Mouse (Mus musculus): Measurements from ENCODE around the gene Stam. TPM values are rescaled to one million over a fixed set of nuclear protein-coding genes. Genes with fewer than 3 reads are reported as not detected.
"Not testable (repeated sequence)": the region's sequence is repeated elsewhere in the genome, so short reads cannot be mapped to it uniquely, and the experiment has no call there.

The Stam gene
- polyA plus RNA-seq, 1 experiment from 2014 or later: 73.7 TPM

DNA sequence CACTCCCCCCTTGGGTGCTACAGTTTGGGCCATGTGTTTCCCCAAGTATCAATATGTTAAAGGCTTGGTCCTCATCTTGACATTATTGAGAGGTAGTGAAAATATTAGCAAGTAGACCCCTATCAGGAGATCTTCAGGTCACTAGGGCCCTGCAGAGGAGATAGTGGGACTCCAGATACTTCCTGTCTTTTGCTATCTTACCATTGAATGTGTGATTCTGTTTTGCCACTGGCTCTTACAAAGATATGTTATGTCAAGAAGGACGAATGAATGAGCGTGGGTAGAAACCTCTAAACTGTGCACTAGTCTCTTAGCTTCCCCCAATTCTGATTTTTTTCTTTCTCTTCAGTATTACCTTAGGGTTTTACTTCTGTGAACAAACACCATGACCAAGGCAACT lies 4.9 kb upstream of the Stam start:
- H3K4me3 ChIP-seq: no peak overlapping the region
- WGBS: 83% methylated on average over 2 of the region's 2 CpGs
- no peaks in the 10 kb centered on the region for H3K9me3 ChIP-seq (replicated peaks)
- no peaks in the 10 kb centered on the region for H3K36me3 ChIP-seq
- H3K4me1 ChIP-seq: peaks cover 4% of the 10 kb centered on the region
- H3K27ac ChIP-seq: no peak overlapping the region
- H3K27me3 ChIP-seq (ENCODE audit: low read depth, poor library complexity, severe bottlenecking): no peaks in the 10 kb centered on the region
- no peak for DNase-seq (ENCODE audit: low spot score)

DNA sequence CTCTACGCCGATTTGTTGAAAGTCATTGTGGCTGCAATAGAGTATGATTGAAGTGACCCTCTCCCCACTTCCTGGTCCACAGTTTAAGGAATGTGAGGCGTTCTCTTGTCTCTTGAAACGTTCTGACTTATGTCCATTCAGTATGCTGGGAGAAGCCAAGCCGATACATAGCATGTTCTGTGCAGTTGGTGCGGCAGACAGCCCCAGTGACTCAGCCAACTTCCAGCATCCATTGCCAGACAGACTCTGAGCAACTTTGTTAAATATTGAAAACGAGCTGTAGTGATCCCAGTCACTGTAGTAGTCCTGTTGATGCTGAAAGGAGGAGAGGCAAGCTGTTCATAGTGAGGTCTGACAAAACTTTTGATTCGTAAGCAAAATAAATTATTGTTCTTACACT lies 3.4 kb upstream of the Stam start:
- H3K4me1 ChIP-seq: peaks cover 10% of the 10 kb centered on the region
- H3K36me3 ChIP-seq: no peaks in the 10 kb centered on the region
- H3K27ac ChIP-seq: no peak overlapping the region
- no peaks in the 10 kb centered on the region for H3K27me3 ChIP-seq (ENCODE audit: low read depth, poor library complexity, severe bottlenecking)
- DNase-seq (ENCODE audit: low spot score): no peak
- H3K9me3 ChIP-seq (replicated peaks): no peaks in the 10 kb centered on the region
- no peak overlapping the region for H3K4me3 ChIP-seq
- 89% methylated on average over 8 of the region's 8 CpGs for WGBS

DNA sequence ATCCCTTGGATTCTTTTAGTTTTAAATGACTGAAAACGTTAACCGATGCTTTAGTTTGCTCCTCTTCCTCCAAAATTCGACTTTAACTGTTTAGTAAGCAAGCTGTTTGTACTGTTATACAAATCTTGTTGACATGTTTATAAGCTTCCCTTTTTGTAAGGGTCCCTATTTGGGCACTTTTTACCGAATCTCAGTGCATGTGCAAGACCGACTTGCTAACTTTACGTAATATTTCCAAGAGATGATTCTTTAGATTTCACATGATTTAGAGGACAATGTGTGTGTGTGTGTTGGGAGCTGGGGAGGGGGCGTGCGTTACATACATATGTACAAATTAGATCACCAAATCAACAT lies 913 bp upstream of the Stam start:
- Histone ChIP-seq H3K4me1 (peaks cover 13% of the 10 kb centered on the region), H3K27ac (peak overlapping the region; percentile 99), H3K4me3 (peak overlapping the region; percentile 80), H3K9me3 (replicated peaks) (no peaks in the 10 kb centered on the region), H3K36me3 (no peaks in the 10 kb centered on the region), H3K27me3 (ENCODE audit: low read depth, poor library complexity, severe bottlenecking) (no peaks in the 10 kb centered on the region)
- DNase-seq (ENCODE audit: low spot score): no peak
- WGBS: 20% methylated on average over 8 of the region's 8 CpGs

DNA sequence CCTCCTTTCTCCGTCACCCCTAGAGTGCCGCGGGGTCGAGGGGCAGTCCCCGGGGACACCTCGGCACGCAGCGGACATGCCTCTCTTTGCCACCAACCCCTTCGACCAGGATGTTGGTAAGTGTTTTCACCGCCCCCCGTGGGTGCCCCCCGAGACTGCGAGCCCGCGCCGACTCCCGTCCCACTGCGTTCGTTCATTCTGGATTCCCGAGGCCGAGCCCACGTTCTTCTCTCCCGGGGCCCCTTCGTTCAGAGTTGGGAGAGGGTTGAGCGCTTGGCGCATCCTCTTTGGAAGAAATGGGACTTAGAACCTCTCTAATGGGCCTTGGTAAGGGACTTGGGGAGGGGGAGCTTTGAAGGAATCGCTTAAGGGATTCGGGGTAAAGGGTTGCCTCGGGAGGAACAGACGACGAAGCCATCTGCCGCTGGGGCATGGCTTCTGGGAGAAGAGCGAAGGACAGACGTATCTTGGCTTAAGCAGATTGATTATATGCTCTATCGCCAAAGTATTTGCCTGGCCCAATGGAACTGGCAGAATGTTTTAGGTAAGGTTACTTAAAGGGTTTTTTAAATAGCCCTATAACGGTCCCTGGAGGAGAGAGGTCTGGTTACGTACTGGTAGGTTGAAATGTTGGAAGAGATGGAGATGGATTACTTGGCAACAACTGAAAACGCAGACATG lies 463 bp downstream of the Stam start:
- Histone ChIP-seq H3K4me3 (peak overlapping the region; percentile 80), H3K27me3 (ENCODE audit: low read depth, poor library complexity, severe bottlenecking) (no peaks in the 10 kb centered on the region), H3K9me3 (replicated peaks) (no peaks in the 10 kb centered on the region), H3K36me3 (0 out of 2 replicates have a peak, but pooled peaks cover 2% of the 10 kb centered on the region), H3K4me1 (peaks cover 13% of the 10 kb centered on the region), H3K27ac (peak overlapping the region; percentile 99)
- under 1% methylated on average over 38 of the region's 38 CpGs for WGBS
- DNase-seq (ENCODE audit: low spot score): no peak

DNA sequence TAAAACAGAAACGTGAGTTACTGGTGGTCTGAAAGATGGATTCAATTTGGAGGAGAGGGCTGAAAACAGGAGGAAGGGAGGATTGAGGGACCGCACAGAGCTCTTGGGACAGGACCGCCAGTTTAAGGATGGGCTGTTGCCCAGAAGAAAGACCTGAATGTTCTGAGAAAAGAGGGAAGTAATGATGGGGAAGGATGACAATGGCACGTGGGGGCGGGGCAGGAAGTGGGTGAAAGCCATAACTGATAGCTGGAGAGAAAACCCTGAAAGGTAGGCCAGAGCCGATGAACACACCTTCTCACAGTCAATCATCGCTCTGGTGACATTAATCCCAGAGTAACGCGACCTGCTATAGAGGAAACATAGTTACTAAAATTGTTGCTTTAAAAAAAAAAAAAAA lies 4.6 kb downstream of the Stam start:
- 93% methylated on average over 9 of the region's 9 CpGs for WGBS
- H3K9me3 ChIP-seq (replicated peaks); H3K27ac ChIP-seq; H3K4me1 ChIP-seq; H3K36me3 ChIP-seq; DNase-seq (ENCODE audit: low spot score); H3K4me3 ChIP-seq; H3K27me3 ChIP-seq (ENCODE audit: low read depth, poor library complexity, severe bottlenecking): not testable (repeated sequence)

DNA sequence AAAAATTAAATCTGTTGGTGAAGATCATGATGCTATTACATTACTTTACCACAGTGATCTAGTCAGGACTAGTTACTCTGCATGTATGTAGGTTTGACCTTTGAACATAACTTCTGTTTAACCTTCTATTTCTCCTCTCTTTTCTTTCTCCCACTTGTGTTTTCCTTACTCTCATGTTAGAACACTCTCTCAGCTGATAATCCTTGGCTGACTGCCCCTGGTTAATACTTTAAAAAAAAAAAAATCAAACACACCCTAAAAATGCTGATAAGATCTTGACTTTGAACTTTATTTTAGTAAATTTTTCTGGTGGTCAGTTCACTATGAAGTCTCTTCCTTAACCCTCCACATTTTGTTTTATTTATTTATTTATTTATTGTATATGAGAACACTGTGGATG lies 26.6 kb downstream of the Stam start:
- DNase-seq (ENCODE audit: low spot score): no peak
- no peaks in the 10 kb centered on the region for H3K9me3 ChIP-seq (replicated peaks)
- H3K27me3 ChIP-seq (ENCODE audit: low read depth, poor library complexity, severe bottlenecking): no peaks in the 10 kb centered on the region
- H3K4me1 ChIP-seq: no peaks in the 10 kb centered on the region
- peaks cover 33% of the 10 kb centered on the region for H3K36me3 ChIP-seq
- no peak overlapping the region for H3K27ac ChIP-seq
- no peak overlapping the region for H3K4me3 ChIP-seq

DNA sequence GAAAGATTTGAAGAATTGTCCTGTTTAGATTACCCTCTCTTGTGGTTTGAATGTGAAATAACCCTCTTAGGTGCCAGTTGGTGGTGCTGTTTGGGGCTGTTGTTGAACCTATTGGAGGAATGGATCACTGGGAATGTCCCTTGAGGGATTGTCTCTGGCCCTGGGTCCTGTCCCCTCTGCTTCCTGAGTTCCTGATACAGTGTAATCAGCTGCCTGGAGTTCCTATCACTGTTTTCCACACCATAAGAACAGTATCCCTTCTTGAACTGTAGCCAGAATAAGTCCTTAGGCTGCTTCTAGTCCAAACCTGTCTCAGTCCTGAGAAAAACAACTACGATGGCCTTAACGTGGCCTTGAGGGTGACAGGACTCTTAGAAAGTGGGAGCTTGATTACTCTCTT lies 28.7 kb downstream of the Stam start:
- DNase-seq (ENCODE audit: low spot score): no peak
- Histone ChIP-seq H3K27ac (no peak overlapping the region), H3K4me3 (no peak overlapping the region), H3K9me3 (replicated peaks) (no peaks in the 10 kb centered on the region), H3K36me3 (peaks cover 22% of the 10 kb centered on the region), H3K4me1 (no peaks in the 10 kb centered on the region), H3K27me3 (ENCODE audit: low read depth, poor library complexity, severe bottlenecking) (no peaks in the 10 kb centered on the region)
- 92% methylated on average over 2 of the region's 2 CpGs for WGBS

DNA sequence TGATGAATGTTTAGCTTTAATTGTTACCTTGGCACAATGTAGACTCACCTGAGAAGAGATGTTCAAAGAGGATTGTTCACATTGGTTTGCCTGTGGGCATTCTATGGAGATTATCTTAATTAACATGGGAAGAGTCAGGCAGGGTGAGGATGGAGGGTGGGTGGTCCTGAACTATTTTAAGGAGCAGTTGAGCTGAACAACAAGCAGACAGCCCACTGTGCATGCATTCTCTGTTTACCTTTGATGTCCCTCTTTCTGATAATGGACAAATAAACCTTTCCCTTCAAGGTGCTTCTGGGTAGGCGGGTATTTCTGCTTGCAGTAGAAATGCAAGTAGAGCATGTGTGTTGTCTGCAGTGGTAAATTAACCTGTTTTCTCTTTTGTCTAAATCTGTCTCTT lies 30.0 kb downstream of the Stam start:
- Histone ChIP-seq H3K9me3 (replicated peaks) (no peaks in the 10 kb centered on the region), H3K4me3 (no peak overlapping the region), H3K4me1 (no peaks in the 10 kb centered on the region), H3K27ac (no peak overlapping the region), H3K27me3 (ENCODE audit: low read depth, poor library complexity, severe bottlenecking) (no peaks in the 10 kb centered on the region), H3K36me3 (peaks cover 25% of the 10 kb centered on the region)
- WGBS: 92% methylated on average over 1 of the region's 1 CpGs
- no peak for DNase-seq (ENCODE audit: low spot score)

DNA sequence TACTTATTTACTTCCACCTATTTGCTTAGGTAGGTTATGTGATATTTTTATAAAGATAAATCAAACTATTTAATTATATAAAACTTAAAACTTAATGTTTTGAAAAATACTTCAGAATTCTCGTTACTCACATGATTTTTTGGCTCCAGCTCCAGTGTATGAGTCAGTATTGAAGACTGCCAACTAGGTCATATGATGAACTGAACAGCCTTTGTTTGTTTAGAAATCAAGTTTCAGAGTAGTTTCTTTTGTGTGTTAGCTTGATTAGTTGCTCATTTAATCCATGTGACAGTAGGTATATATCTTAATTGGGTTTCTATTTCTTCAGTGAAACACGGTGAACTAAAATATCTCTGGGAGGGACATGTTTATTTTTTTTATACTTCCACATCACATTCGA lies 33.8 kb downstream of the Stam start:
- Histone ChIP-seq H3K9me3 (replicated peaks) (no peaks in the 10 kb centered on the region), H3K4me3 (no peak overlapping the region), H3K27ac (no peak overlapping the region), H3K27me3 (ENCODE audit: low read depth, poor library complexity, severe bottlenecking) (no peaks in the 10 kb centered on the region), H3K4me1 (no peaks in the 10 kb centered on the region), H3K36me3 (peaks cover 20% of the 10 kb centered on the region)
- 93% methylated on average over 3 of the region's 3 CpGs for WGBS
- no peak for DNase-seq (ENCODE audit: low spot score)

DNA sequence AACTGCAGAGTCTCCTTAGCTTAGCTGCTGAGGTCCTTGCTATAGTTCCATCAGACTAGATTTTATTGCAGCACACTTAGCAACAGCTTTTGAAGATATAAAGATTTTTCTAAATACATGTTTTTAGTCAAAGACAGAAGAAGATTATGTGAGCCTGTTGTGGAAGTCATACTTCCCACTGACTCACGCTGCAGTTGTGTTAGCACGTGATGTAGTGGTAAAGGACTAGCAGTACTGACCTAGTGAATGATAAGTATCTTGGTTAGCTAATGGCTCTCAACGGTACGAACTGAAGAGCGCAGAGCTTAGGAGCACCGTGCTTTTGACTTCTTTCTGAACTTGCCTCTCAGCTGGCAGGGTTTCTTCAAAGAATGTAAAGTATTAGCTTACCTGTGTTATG lies 52.5 kb downstream of the Stam start:
- Histone ChIP-seq H3K4me1 (peaks cover 11% of the 10 kb centered on the region), H3K27me3 (ENCODE audit: low read depth, poor library complexity, severe bottlenecking) (no peaks in the 10 kb centered on the region), H3K36me3 (peaks cover 30% of the 10 kb centered on the region), H3K4me3 (no peak overlapping the region), H3K27ac (no peak overlapping the region), H3K9me3 (replicated peaks) (no peaks in the 10 kb centered on the region)
- WGBS: 90% methylated on average over 6 of the region's 6 CpGs
- DNase-seq (ENCODE audit: low spot score): no peak

DNA sequence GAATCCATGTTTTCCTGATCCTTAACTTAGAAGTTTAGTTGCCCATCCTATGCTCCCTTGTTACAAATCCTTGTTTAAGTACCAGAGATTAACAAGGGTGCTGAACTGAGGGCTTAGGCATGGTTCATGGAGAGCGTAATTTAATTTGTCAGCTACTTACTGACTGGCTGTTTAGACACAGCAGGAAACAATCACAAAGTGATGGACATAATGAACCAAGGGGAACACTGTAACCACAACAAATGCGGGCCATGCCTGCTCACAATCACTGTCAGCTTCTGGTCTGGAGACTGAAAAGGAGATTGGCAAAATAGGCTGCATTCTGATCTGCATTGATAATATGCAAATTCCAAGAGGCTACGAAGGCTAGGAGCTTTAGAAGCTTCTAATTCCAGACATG lies 53.7 kb downstream of the Stam start:
- DNase-seq (ENCODE audit: low spot score): no peak
- Histone ChIP-seq H3K27me3 (ENCODE audit: low read depth, poor library complexity, severe bottlenecking) (no peaks in the 10 kb centered on the region), H3K4me1 (peaks cover 11% of the 10 kb centered on the region), H3K36me3 (peaks cover 41% of the 10 kb centered on the region), H3K4me3 (no peak overlapping the region), H3K9me3 (replicated peaks) (no peaks in the 10 kb centered on the region), H3K27ac (no peak overlapping the region)
- WGBS: 70% methylated on average over 3 of the region's 3 CpGs

DNA sequence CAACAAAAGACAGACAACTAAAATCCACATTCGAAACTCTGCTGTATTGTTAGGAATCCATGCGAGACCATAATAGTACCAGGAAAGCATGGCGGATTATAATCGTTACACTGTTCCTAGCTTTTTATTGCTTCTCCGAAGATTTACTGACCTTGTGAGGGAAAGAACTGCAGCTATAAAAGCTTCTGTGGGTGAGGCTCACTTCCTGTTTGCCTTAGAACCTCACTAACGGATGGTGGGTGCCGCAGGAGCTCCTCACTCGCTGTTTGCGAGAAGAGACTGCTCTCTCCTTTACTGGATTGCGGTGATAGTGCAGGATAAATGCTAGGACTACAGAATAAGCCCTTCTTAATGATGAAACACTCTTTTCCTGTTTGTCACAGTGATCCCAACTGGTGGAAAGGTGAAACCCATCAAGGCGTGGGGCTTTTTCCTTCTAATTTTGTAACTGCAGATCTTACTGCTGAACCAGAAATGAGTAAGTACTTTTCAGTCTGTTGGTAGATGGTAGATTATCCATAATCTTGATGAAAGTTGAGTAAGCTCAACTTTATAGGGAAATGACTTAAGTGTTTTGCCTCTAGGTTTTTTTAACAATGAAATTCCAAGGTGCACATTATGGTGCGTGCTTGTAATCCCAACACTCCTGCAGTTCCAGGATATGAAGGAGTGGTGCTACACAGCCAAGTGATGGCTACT lies 56.9 kb downstream of the Stam start:
- Histone ChIP-seq H3K4me3 (no peak overlapping the region), H3K4me1 (peaks cover 11% of the 10 kb centered on the region), H3K27ac (0 out of 2 replicates have a peak overlapping the region, but pooled peaks have one; percentile 42), H3K27me3 (ENCODE audit: low read depth, poor library complexity, severe bottlenecking) (no peaks in the 10 kb centered on the region), H3K36me3 (peaks cover 53% of the 10 kb centered on the region), H3K9me3 (replicated peaks) (no peaks in the 10 kb centered on the region)
- DNase-seq (ENCODE audit: low spot score): no peak
- WGBS: 66% methylated on average over 12 of the region's 12 CpGs

DNA sequence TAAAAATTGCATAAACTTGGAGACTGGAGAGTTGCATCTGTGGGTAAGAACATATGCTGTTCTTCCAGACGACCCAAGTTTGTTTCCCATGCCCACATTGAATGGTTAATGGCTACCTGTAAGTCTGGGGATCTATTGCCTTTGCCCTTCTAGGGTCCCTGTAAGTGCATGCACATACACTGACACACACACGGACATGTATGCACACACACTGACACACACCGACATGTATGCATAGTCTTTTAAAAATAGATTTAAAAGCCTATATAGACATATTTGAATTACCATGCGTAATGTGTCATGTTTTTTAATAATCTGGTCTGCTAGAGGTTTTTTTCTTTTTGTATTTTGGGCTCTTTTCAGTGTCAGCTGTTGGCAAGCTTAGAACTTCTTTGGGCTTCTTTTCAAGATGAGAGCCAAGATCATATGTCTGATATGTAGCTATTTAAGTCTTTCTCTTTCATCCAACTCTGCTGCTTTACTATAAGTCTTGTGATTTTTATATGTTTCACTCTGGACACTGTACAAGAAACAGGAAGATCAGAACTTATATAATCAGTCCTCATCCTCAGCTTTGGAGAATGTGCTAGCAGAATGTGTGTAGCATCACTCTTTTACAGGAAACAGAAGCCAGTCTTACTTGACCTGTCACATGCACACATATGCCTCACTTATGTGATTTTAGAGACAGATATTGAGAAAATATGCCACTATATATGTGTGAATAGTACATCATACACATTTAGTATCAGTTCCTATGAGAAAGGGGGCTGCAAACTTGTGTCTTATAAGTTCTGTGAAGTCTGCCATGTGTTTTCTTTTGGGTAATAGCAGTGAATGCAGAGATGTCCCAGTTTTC lies 58.8 kb downstream of the Stam start:
- DNase-seq (ENCODE audit: low spot score): no peak
- 93% methylated on average over 4 of the region's 4 CpGs for WGBS
- Histone ChIP-seq H3K4me3 (no peak overlapping the region), H3K27ac (no peak overlapping the region), H3K36me3 (peaks cover 61% of the 10 kb centered on the region), H3K9me3 (replicated peaks) (no peaks in the 10 kb centered on the region), H3K27me3 (ENCODE audit: low read depth, poor library complexity, severe bottlenecking) (no peaks in the 10 kb centered on the region), H3K4me1 (peaks cover 11% of the 10 kb centered on the region)
